Mouse (Mus musculus): Measurements from ENCODE around the gene CT030661.1. TPM values are rescaled to one million over a fixed set of nuclear protein-coding genes. Genes with fewer than 3 reads are reported as not detected.

CT030661.1 gene
- 7.8 to 10.6 TPM (median 8.7 TPM) in 4 replicates for total RNA-seq (2023)

DNA sequence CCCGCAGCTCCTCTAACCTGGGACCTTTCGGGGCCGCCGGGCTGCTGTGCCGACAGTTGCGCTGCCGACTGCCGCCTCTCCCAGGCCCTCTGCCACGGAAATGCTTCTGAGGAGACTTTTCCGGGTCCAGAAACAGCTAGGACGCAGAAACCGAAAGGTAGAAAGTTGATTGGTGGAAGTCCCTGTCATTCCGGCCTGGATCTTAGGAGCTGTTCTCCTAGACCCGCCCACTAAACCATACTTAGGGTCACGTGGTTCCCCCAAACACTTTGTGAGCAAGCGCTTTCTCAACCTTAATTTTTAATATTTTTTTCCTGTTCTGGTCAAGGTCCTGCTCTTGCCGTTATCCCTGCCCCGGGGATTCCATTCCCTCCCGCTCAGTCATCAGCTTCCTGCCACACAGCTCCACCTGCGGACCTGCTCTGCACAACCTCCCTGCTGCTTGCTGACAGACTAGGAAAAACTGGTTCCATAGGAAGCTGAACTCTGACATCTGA is at the start of gene CT030661.1:
Gene CT030661.1 (minus strand): TSS at position 108 of the 497 bp plus-strand sequence.

DNA sequence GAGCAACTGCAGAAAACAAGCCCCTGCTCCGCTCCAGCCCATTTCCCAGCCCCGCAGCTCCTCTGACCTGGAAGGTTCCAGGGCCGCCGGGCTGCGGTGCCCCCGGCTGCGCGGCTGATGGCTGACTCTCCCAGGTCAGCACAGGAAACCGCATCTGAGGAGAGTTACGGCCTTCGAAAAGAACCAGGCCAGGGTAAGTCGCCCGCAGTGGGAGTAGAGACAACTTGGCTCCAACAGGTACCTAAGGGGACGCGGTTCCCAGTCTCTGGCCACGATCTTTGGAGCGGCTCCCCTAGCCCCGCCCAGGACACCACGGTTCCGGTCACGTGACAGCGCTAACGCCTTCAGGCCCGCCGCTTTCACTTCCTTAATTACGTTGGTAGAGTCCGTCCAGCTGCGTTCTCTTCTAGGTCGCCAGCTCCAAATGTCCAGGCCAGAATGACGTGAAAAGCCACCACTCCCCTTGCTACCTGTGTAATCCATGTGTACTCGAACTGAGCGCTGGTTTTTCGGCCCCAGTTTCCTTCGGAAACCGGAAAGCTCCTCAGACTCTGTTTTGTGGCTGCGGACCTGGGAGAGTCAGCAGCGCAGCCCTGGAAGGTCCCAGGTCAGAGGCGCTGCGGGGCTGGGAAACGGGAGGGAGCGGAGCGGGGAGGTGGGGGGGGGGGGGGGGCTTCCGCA is 46.6 kb upstream of the CT030661.1 start, which contains the start of the genes Zfp944 and Zfp758:
Gene Zfp944 (minus strand): TSS at position 300 of the 681 bp plus-strand sequence.
Gene Zfp758 (plus strand): TSS at position 353 of the 681 bp plus-strand sequence.

Other genes starting within 250 kb of the CT030661.1 start
- gene Zfp947, start 148.6 kb downstream of the CT030661.1 start, total RNA-seq (2023) = 0.20 to 0.36 TPM in 2 of 4 replicates, not detected in the others
- gene Zfp994, start 89.2 kb downstream of the CT030661.1 start, total RNA-seq (2023) = 4.4 to 5.9 TPM (median 5.3 TPM) in 4 replicates
- 12.0 to 15.5 TPM (median 15.0 TPM) in 4 replicates for gene Zfp944, start 46.6 kb upstream of the CT030661.1 start, total RNA-seq (2023)
- gene Zfp758, start 46.6 kb upstream of the CT030661.1 start, total RNA-seq (2023) = 18.6 to 21.7 TPM (median 20.5 TPM) in 4 replicates
- gene Zfp946, start 109.4 kb upstream of the CT030661.1 start, total RNA-seq (2023) = 3.7 to 6.5 TPM (median 4.8 TPM) in 4 replicates